Mouse (Mus musculus): ENCODE measurements around the gene Rps6kl1.

GRCm38 (mm10) chr12:85095146-85095545, 55.9 kb downstream of the Rps6kl1 start:
- TF ChIP-seq CTCF (IDR thresholded peaks at IDR 0.05; ENCODE audit: low read depth) (no peak), EP300 (IDR thresholded peaks at IDR 0.05; ENCODE audit: low read depth) (no peak)

All from liver, embryonic 14.5 days (tissue).